Mouse (Mus musculus) heart, adult 2 months (tissue): ENCODE measurements around the gene Vegfb. TPM values are rescaled to one million over a fixed set of nuclear protein-coding genes. Genes with fewer than 3 reads are reported as not detected.

Experiments used
- DNase-seq, 2 experiments: peaks; one replicate each; pipeline ENCODE4 v3.0.0; 2021
- H3K27ac ChIP-seq: fragments of 200-600 bp; 2 replicates; pipeline ENCODE4 v1.8.1; 2022
- H3K27me3 ChIP-seq: fragments of 200-500 bp; 2 replicates; pipeline ENCODE4 v1.6.1; 2012; ENCODE audit warnings: mild to moderate bottlenecking, low read length, inconsistent platforms, mixed read lengths; ENCODE audit not compliant: control insufficient read depth, insufficient read depth
- H3K36me3 ChIP-seq: fragments of 200-500 bp; 2 replicates; pipeline ENCODE4 v1.6.1; 2012; ENCODE audit warnings: low read length, inconsistent platforms; ENCODE audit not compliant: control insufficient read depth, insufficient read depth
- H3K4me1 ChIP-seq: fragments of 200-500 bp; 2 replicates; pipeline ENCODE4 v1.6.1; 2011; ENCODE audit warnings: low read length; ENCODE audit not compliant: control insufficient read depth, insufficient read depth
- H3K4me3 ChIP-seq: fragments of 200-600 bp; 2 replicates; pipeline ENCODE4 v1.8.1; 2022
- H3K79me2 ChIP-seq: fragments of 200-500 bp; replicated peaks from 2 replicates; pipeline ENCODE4 v1.6.1; 2012; ENCODE audit warnings: mild to moderate bottlenecking, inconsistent platforms, low read length, moderate library complexity, mixed read lengths; ENCODE audit not compliant: control insufficient read depth, insufficient read depth
- H3K9ac ChIP-seq: fragments of 200-500 bp; 2 replicates; pipeline ENCODE4 v1.6.1; 2012; ENCODE audit warnings: low read depth, mild to moderate bottlenecking, control low read depth, inconsistent platforms, low read length, mixed read lengths
- CTCF ChIP-seq: fragments of 200-600 bp; IDR thresholded peaks from 2 replicates; pipeline ENCODE4 v1.8.1; 2022; ENCODE audit warnings: antibody characterized with exemption, mild to moderate bottlenecking, moderate library complexity
- EP300 ChIP-seq: fragments of 200-500 bp; IDR thresholded peaks from 2 replicates; pipeline ENCODE4 v1.6.1; 2011; ENCODE audit warnings: low read depth, low read length, control low read depth; ENCODE audit not compliant: insufficient read depth
- POLR2A ChIP-seq: fragments of 200-500 bp; IDR thresholded peaks from 2 replicates; pipeline ENCODE4 v1.6.1; 2011; ENCODE audit warnings: mild to moderate bottlenecking, low read depth, low read length, control low read depth; ENCODE audit not compliant: insufficient read depth
- WGBS: fragments of 180-500 bp; shearing (Covaris S2); methylation state at CpG from one replicate; pipeline ENCODE4 v1.1.7; 2018; 5-methylcytosine and 5-hydroxymethylcytosine counted together
- intact Hi-C: fragments of 180-260 bp; cut with DNase I; formaldehyde crosslinking; loops from one replicate; pipeline ENCODE4 v1.15.1; 2025
- polyA plus RNA-seq: library from polyadenylated mRNA; depleted of rRNA; stranded (reverse); fragments of >200 nt; gene quantifications from 2 replicates; pipeline ENCODE4 v1.2.3, GENCODE M21; 2012
- total RNA-seq, 2 experiments: library from RNA; stranded (reverse); gene quantifications; 2 replicates each; pipeline ENCODE4 v1.2.3; 2021

Gene Vegfb
- total and polyA plus RNA-seq, 3 experiments = 355 to 501 (median 413) TPM

- intact Hi-C loops = loop anchor here (5.0 kb wide), 1 partner anchor 38 kb away; the partner anchor contains the start of gene Stip1
- Histone ChIP-seq H3K27ac (no peak overlapping the region), H3K27me3 (no peaks in the 10 kb centered on the region), H3K36me3 (no peaks in the 10 kb centered on the region), H3K4me1 (peaks cover 7% of the 10 kb centered on the region), H3K4me3 (no peak overlapping the region), H3K9ac (no peak overlapping the region), H3K79me2 (no peaks in the 10 kb centered on the region)
- no peak for DNase-seq
- WGBS = 92% methylated on average over 19 of the region's 19 CpGs
- TF ChIP-seq CTCF = no peak
- no peak for TF ChIP-seq EP300
- no peak for TF ChIP-seq POLR2A
Observed at GRCm38 (mm10) chr19:6999360-7000063, 12.1 kb upstream of the Vegfb start.

GRCm38 (mm10) chr19:6997721-6998290 lies 10.4 kb upstream of the Vegfb start:
- Histone ChIP-seq H3K79me2 (no peaks in the 10 kb centered on the region), H3K27me3 (no peaks in the 10 kb centered on the region), H3K4me3 (no peak overlapping the region), H3K36me3 (no peaks in the 10 kb centered on the region), H3K9ac (no peak overlapping the region), H3K4me1 (peaks cover 9% of the 10 kb centered on the region), H3K27ac (no peak overlapping the region)
- peak in 1 of 2 experiments; percentile 18 for DNase-seq
- intact Hi-C loops = loop anchor here (5.0 kb wide), 1 partner anchor 39 kb away; the partner anchor contains the start of gene Stip1
- 90% methylated on average over 9 of the region's 9 CpGs for WGBS
- TF ChIP-seq CTCF (no peak), EP300 (no peak), POLR2A (no peak)

DNA sequence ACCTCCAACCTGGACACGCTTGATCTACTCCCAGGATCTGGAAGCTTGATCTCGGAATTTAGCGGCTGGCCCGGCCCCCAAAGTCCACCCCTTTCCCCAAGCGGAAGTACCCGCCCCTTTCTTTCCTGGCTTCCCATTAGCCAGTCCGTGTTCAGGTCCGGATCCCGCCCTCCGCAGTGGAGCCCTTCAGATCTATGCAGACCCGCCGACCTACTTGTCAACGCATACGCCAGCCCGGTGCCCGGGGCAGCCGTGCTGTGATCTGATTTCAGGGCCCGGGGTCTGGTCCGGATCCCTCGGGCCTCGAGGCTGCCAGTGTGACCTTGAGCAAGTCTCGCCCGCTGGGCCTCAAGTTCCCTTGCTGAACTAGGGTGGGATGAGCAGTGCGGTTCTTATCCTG lies 8.6 kb upstream of the Vegfb start, which contains the start of the genes Nudt22 and Trpt1:
Nudt22 (minus strand) TSS at position 112 of the 400 bp plus-strand sequence.
Trpt1 (plus strand) TSS at position 126 of the 400 bp plus-strand sequence.
- 0 out of 2 replicates have a peak, but pooled peaks have one; percentile 15 for TF ChIP-seq EP300
- TF ChIP-seq CTCF = no peak
- TF ChIP-seq POLR2A = peak; percentile 89
- H3K36me3 ChIP-seq = no peaks in the 10 kb centered on the region
- DNase-seq = peak; percentile 91 to 92
- peak within 1 kb of the TSS; percentile 89 for H3K4me3 ChIP-seq
- no peaks in the 10 kb centered on the region for H3K27me3 ChIP-seq
- H3K4me1 ChIP-seq = peaks cover 10% of the 10 kb centered on the region
- H3K9ac ChIP-seq = peak within 1 kb of the TSS; percentile 86
- H3K27ac ChIP-seq = peak within 1 kb of the TSS; percentile 95
- WGBS = under 1% methylated on average over 24 of the region's 24 CpGs
- intact Hi-C loops = loop anchor here (5.0 kb wide), 1 partner anchor 41 kb away; the partner anchor contains the start of gene Stip1
- H3K79me2 ChIP-seq = no peaks in the 10 kb centered on the region

- peak in 1 of 2 experiments; percentile 50 for DNase-seq
- H3K36me3 ChIP-seq = no peaks in the 10 kb centered on the region
- WGBS = 38% methylated on average over 20 of the region's 21 CpGs
- no peaks in the 10 kb centered on the region for H3K27me3 ChIP-seq
- peak overlapping the region; percentile 95 for H3K27ac ChIP-seq
- intact Hi-C loops = loop anchor here (5.0 kb wide), 1 partner anchor 42 kb away; the partner anchor contains the start of gene Stip1
- H3K9ac ChIP-seq = peak overlapping the region; percentile 63
- H3K4me1 ChIP-seq = peaks cover 10% of the 10 kb centered on the region
- no peak for TF ChIP-seq POLR2A
- no peak for TF ChIP-seq EP300
- TF ChIP-seq CTCF = no peak
- peak overlapping the region; percentile 89 for H3K4me3 ChIP-seq
- no peaks in the 10 kb centered on the region for H3K79me2 ChIP-seq
Observed at GRCm38 (mm10) chr19:6995255-6995991, 8.0 kb upstream of the Vegfb start.

DNA sequence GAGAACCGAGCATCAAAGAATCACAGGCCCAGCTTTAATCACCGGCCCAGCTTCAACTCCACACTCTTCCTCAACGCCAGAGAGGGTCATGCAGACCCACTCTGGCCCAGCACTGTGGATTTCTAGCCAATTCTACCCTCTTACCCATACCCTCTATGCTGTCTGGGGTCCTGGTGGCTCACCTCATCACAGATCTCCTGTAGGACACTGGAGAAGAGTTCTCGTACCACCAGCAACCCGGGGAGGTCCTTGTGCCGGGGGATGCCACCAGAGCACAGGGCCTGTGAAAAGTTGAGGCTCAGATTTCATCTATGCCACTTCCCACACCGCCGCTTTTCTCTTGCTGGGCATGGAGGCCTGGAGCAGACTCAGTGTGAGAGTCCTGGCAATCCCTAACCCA lies 7.0 kb upstream of the Vegfb start:
- Histone ChIP-seq H3K79me2 (no peaks in the 10 kb centered on the region), H3K36me3 (no peaks in the 10 kb centered on the region), H3K9ac (no peak overlapping the region), H3K4me3 (no peak overlapping the region), H3K4me1 (peaks cover 10% of the 10 kb centered on the region), H3K27me3 (no peaks in the 10 kb centered on the region), H3K27ac (no peak overlapping the region)
- intact Hi-C loops = no loop called here
- no peak for TF ChIP-seq CTCF
- TF ChIP-seq EP300 = no peak
- no peak for TF ChIP-seq POLR2A
- 78% methylated on average over 8 of the region's 8 CpGs for WGBS
- DNase-seq = peak in 1 of 2 experiments; percentile 1
